Mouse (Mus musculus) layer of hippocampus, adult 8-10 months (tissue): ENCODE measurements around the gene Asb10. TPM values are rescaled to one million over a fixed set of nuclear protein-coding genes. Genes with fewer than 3 reads are reported as not detected.
"Not testable (repeated sequence)": the region's sequence is repeated elsewhere in the genome, so short reads cannot be mapped to it uniquely, and the experiment has no call there.

Source experiments
- DNase-seq, 2 experiments: peaks; one replicate each; pipeline ENCODE4 v3.0.0; 2022; ENCODE audit warnings: low spot score in 2 of 2
- total RNA-seq, 4 experiments: library from RNA; stranded (reverse); gene quantifications; 2 replicates each; pipeline ENCODE4 v1.2.4; 2022

The Asb10 gene
- total RNA-seq, result 1 to 10 TPM in 2 of 4 experiments, under 1 TPM in 2; 0.19 to 5.8 (median 3.0) TPM

- DNase-seq, result no peak
Measured at GRCm38 (mm10) chr5:24540387-24541143, at the start of gene Asb10. Gene Asb10 (minus strand): TSS chr5:24540978.

- no peak for DNase-seq
Measured at GRCm38 (mm10) chr5:24589511-24590500, 49.0 kb upstream of the Asb10 start.

GRCm38 (mm10) chr5:24587200-24587577, 46.4 kb upstream of the Asb10 start:
- DNase-seq, result peak in 1 of 2 experiments; percentile 32

- DNase-seq, result peak; percentile 73 to 75
Measured at GRCm38 (mm10) chr5:24586547-24587199, 45.9 kb upstream of the Asb10 start, which contains the start of gene Chpf2. Gene Chpf2 (plus strand): TSS chr5:24586741.

- DNase-seq, result no peak
Measured at GRCm38 (mm10) chr5:24586106-24586505, 45.3 kb upstream of the Asb10 start.

- DNase-seq, result no peak
Measured at GRCm38 (mm10) chr5:24578109-24578963, 37.6 kb upstream of the Asb10 start.

- peak; percentile 100 for DNase-seq
Measured at GRCm38 (mm10) chr5:24577183-24577929, 36.6 kb upstream of the Asb10 start, which contains the start of gene Abcf2. Gene Abcf2 (minus strand): TSS chr5:24577467.

GRCm38 (mm10) chr5:24576801-24577182, 36.0 kb upstream of the Asb10 start:
- DNase-seq, result no peak

- no peak for DNase-seq
Measured at GRCm38 (mm10) chr5:24575948-24576347, 35.2 kb upstream of the Asb10 start.

GRCm38 (mm10) chr5:24556709-24557108, 15.9 kb upstream of the Asb10 start, which contains the start of gene 4931409K22Rik:
Gene 4931409K22Rik (minus strand): TSS chr5:24556809.
- no peak for DNase-seq

GRCm38 (mm10) chr5:24555335-24555734, 14.6 kb upstream of the Asb10 start:
- DNase-seq, result not testable (repeated sequence)

- DNase-seq, result no peak
Measured at GRCm38 (mm10) chr5:24553621-24554244, 13.0 kb upstream of the Asb10 start.

- DNase-seq, result no peak
Measured at GRCm38 (mm10) chr5:24551317-24551688, 10.5 kb upstream of the Asb10 start.

GRCm38 (mm10) chr5:24550598-24551316, 10.0 kb upstream of the Asb10 start:
- DNase-seq, result peak in 1 of 2 experiments; percentile 41

- DNase-seq, result no peak
Measured at GRCm38 (mm10) chr5:24542643-24543042, 1.9 kb upstream of the Asb10 start.

GRCm38 (mm10) chr5:24541144-24541569, 379 bp upstream of the Asb10 start:
- DNase-seq, result no peak

- DNase-seq, result no peak
Measured at GRCm38 (mm10) chr5:24539571-24540296, 1.0 kb downstream of the Asb10 start.

- no peak for DNase-seq
Measured at GRCm38 (mm10) chr5:24537618-24538017, 3.2 kb downstream of the Asb10 start.
